Mouse (Mus musculus) urinary bladder, adult 2 months (tissue): ENCODE measurements around the gene Kmo. TPM values are rescaled to one million over a fixed set of nuclear protein-coding genes. Genes with fewer than 3 reads are reported as not detected.

Experiments
- DNase-seq: peaks from one replicate; pipeline ENCODE4 v3.0.0; 2022; ENCODE audit warnings: low spot score
- polyA plus RNA-seq: library from polyadenylated mRNA; depleted of rRNA; stranded (reverse); fragments of >200 nt; gene quantifications from 2 replicates; pipeline ENCODE4 v1.2.3, GENCODE M21; 2012; rRNA removed

The Kmo gene
- polyA plus RNA-seq, 1 experiment, result 2.3 TPM

GRCm38 (mm10) chr1:175693429-175693960 lies 73.3 kb downstream of the Kmo start:
- no peak for DNase-seq

- DNase-seq, result no peak
Observed at GRCm38 (mm10) chr1:175698293-175698692, 78.1 kb downstream of the Kmo start, which contains the start of gene Wdr64. TSS of gene Wdr64 (plus strand) at chr1:175698593.

GRCm38 (mm10) chr1:175699375-175699774 lies 79.2 kb downstream of the Kmo start:
- no peak for DNase-seq

GRCm38 (mm10) chr1:175699796-175700195 lies 79.6 kb downstream of the Kmo start:
- no peak for DNase-seq

- DNase-seq, result no peak
Observed at GRCm38 (mm10) chr1:175701145-175701544, 81.0 kb downstream of the Kmo start.

- no peak for DNase-seq
Observed at GRCm38 (mm10) chr1:175707599-175707998, 87.4 kb downstream of the Kmo start.

GRCm38 (mm10) chr1:175708013-175708412 lies 87.8 kb downstream of the Kmo start:
- DNase-seq, result no peak

Other genes with a start within 250 kb of the Kmo start
- 0.72 and 0.84 TPM in 2 replicates for gene Rgs7, start 127.9 kb upstream of the Kmo start, polyA plus RNA-seq
- 97.5 and 98.0 TPM in 2 replicates for gene Fh1, start 5.3 kb downstream of the Kmo start, polyA plus RNA-seq
- gene Opn3, start 72.4 kb downstream of the Kmo start, polyA plus RNA-seq, result 1.1 and 1.4 TPM in 2 replicates
- 2.2 and 2.3 TPM in 2 replicates for gene Chml, start 72.5 kb downstream of the Kmo start, polyA plus RNA-seq
- not detected in 2 replicates for gene Wdr64, start 78.2 kb downstream of the Kmo start, polyA plus RNA-seq